Mouse (Mus musculus) cerebellum, postnatal 25 days (tissue): ENCODE data around the gene Tasp1.
"Not testable (repeated sequence)": the region's sequence is repeated elsewhere in the genome, so short reads cannot be mapped to it uniquely, and the experiment has no call there.

Source experiments
- DNase-seq, 2 experiments: peaks; one replicate each; pipeline ENCODE4 v3.0.0; 2021; ENCODE audit warnings: mixed read lengths in 2 of 2

The Tasp1 gene

DNA sequence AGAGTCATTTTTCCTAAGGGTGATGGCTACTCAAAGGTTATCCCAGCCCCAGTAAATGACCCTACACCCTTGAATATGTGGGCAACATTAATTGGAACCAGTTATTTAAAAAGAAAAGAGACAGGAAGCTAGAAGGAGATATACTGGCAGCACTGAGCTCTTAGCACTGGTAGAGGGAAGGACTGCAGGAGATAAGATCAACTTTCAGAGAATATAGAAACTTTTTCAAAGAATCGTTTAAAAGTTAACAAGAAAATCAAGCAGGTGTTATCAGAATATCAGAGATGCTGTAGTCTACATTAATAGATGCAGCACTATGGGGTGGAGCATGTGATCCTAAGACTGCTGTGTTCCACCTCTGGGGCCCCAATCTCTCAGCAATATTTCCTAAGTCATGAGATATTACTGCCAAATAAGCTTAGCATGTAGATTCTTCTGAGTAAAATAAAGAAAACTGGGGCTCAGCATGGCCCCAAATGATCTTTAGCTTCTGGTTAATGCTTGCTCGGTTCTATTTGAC is 14.9 kb downstream of the Tasp1 start:
- DNase-seq, result no peak

- no peak for DNase-seq
These were observed 24.0 kb downstream of the Tasp1 start for GRCm38 (mm10) chr2:140042522-140043131.

- DNase-seq, result no peak
These were observed 24.5 kb downstream of the Tasp1 start for GRCm38 (mm10) chr2:140042081-140042480.

GRCm38 (mm10) chr2:140037459-140037858 is 29.1 kb downstream of the Tasp1 start:
- DNase-seq, result no peak

- no peak for DNase-seq
These were observed 29.8 kb downstream of the Tasp1 start for GRCm38 (mm10) chr2:140036854-140037253.

DNA sequence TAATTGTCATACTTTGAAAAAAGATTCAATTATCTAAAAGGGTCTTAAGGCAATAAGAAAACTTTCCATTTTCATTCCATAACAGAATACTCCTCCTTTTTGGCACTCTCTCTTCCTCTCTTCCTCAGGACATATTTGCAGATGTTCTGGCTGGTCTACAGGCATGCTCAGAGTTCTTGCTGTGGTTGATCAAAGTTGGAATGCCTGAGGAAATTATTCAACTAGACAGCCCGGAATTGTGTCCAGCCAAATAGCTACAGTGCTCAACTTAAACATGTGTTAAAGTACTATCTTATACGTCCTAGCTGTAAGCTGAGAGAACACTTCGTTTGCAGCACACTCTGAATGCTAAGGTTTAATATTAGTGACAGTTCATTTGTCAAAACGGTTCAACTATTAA is 41.7 kb downstream of the Tasp1 start:
- no peak for DNase-seq

DNA sequence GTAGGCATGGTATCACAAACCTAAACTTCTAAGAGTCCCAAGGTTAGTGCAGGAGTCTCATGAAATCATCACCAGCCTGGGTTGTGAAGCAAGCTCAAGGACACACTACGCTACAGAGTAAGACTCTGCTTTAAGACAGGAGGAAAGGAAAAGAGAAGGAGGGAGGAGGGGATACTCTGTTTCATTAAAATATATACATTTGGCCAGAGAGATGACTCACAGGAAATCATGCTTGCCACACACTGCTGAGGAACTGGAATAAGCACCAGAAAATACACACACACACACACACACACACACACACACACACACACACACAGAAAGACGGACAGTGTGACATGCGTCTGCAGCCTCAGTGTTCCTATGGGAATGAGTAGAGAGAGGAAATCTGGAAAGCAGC is 59.2 kb downstream of the Tasp1 start:
- no peak for DNase-seq

GRCm38 (mm10) chr2:139998170-139998569 is 68.4 kb downstream of the Tasp1 start:
- DNase-seq, result no peak

DNA sequence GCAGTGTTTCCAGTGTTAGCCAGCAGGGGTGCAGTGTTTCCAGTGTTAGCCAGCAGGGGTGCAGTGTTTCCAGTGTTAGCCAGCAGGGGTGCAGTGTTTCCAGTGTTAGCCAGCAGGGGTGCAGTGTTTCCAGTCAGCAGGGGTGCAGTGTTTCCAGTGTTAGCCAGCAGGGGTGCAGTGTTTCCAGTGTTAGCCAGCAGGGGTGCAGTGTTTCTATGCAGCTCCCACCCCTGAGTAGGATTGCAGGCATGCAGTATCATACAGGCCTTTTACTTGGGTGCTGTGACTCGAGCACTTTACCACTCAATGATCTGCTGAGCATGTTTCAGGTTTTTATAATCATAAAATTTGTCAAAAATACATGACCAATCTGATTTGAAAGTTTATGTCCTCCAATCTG is 76.7 kb downstream of the Tasp1 start:
- DNase-seq, result not testable (repeated sequence)

DNA sequence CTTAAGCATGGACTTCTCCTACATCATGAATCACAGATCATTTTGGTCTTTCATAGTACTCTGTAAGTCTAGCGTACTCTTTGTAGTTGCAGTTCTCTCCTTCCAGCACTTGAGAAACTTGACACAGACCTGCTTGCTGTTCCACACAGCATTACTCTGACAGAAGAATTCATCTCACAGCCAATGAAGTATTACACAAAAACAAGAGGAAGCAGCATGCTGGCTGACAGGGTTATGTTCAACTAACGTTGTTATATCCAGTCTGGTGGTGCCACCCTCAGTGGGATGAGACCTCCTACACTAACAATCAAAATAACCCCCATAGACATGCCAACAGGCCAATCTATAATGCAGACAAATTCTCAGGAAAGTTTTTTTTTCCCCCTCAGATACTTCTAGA is 99.2 kb downstream of the Tasp1 start:
- DNase-seq, result no peak

GRCm38 (mm10) chr2:139966288-139966687 is 100.3 kb downstream of the Tasp1 start:
- DNase-seq, result peak in 1 of 2 experiments; percentile 48

DNA sequence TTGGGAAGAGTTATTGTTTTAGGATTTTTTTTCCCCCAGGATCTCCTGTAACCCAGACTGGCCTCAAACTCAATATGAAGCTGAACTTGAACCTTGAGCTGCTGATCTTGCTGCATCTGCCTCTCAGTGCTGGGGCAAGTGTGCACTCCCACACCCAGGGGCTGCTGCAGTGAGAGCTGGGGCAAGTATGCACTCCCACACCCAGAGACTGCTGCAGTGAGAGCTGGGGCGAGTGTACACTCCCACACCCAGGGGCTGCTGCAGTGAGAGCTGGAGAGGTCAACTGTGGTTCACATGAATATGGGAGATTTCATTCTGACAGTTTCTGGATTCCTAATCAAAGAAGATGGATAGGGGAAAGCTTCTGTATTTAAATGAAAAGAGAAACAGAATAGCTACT is 117.8 kb downstream of the Tasp1 start:
- DNase-seq, result no peak

GRCm38 (mm10) chr2:139937581-139937980 is 129.0 kb downstream of the Tasp1 start:
- DNase-seq, result no peak

GRCm38 (mm10) chr2:139934577-139934976 is 132.0 kb downstream of the Tasp1 start:
- DNase-seq, result no peak

- DNase-seq, result no peak
These were observed 132.5 kb downstream of the Tasp1 start for GRCm38 (mm10) chr2:139934033-139934572.

- no peak for DNase-seq
These were observed 134.4 kb downstream of the Tasp1 start for GRCm38 (mm10) chr2:139932211-139932610.

DNA sequence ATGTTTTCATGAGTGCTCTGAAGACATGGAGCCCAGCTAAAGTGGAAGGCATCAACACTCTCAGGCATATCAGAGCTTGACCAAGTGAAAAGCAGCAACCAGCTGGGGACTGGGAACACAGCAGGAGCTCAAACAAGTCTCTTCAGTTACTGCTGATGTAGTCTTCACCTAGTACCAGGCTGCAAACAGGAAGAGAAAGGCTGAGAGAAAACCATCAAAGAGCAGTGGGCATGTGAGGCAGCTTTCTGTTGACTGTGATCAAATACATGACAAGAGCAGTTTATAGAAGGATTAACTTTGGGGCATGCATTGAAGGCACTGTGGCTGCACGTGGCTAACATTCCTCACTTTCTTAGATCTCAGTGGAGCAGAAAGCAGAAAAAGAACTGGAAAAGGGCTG is 141.7 kb downstream of the Tasp1 start:
- DNase-seq, result no peak

DNA sequence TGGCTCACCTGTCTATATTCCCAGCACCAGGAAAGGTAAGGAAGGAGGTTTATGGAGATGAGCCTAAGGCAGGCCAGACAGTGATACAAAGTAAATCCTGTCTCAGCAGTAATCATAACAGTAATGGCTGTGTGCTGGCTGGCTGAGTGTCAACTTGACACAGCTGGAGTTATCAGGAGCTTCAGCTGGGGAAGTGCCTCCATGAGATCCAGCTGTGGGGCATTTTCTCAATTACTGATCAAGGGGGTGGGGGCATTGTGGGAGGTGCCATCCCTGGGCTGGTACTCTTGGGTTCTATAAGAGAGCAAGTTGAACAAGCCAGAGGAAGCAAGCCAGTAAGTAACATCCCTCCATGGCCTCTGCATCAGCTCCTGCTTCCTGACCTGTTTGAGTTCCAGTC is 145.2 kb downstream of the Tasp1 start:
- not testable (repeated sequence) for DNase-seq

DNA sequence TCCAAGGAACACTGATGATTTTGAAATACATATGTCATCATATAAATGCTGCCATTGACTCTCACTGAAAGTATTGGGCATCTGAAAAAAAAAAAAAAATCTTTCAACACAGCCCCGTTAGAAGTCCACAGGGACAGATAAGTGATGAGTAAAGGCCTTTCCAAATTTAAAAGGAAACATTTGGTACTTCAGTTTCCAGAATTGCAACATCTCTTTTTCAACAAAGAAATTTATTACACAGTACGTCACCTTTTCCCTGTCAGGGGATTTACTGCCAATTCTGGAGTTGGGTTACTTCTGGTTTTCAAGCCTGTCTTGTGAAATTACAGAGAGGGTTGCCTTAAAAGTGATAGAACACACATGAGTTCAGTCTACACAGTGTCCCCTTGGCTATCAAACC is 146.8 kb downstream of the Tasp1 start:
- DNase-seq, result no peak

GRCm38 (mm10) chr2:139906441-139907157 is 160.0 kb downstream of the Tasp1 start:
- no peak for DNase-seq

GRCm38 (mm10) chr2:139891405-139892089 is 175.1 kb downstream of the Tasp1 start:
- no peak for DNase-seq

DNA sequence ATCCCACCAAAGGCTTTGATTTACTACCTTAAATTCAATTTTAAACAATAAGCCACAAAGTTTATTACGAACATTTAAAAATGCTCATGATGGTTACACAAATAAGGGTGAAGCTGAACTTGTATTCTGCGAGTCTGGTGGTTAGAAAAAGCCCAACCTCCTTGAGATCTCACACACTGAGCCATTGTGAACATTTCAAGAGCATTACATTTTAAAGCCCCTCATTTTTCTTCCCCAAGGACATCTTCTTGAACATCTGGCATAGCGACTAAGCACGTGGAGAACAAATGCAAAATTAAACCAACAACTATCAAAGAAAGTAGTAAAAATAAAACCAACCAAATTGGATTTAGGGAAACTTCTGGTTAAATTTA is 182.4 kb downstream of the Tasp1 start:
- no peak for DNase-seq

DNA sequence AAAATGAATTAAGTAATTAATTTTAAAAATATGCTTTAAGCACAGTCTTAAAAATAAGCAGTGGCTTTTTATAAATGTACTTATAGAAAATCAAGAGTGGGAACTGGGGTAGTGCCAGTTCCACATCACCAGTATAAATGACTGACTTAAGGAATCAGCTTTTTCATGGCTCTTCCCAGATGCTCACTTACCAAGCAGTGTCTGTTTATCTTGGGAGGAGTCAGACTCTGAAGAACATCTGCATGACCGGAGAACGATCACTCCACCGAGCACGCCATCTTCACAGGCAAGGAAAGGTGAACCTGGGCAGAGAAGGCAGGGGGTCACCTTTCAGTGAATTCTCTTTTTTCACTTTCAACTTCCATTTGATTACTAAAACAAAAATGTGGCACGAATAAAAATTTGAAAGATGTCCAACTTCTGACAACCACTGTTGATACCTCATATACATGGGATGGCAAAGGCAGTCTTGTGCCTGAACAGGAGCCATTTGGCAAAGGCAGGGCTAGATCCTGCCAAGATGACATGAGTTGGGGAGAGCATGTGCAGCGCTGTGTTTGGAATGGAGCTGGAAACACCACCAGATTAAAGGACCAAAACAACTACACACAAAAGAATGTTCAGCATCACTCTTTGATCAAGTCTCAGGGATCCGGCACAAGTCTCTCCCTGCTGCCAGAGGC is 182.9 kb downstream of the Tasp1 start:
- peak; percentile 37 to 58 for DNase-seq
